Mouse (Mus musculus) C2C12 (cell line): ENCODE measurements around the gene Uggt1. TPM values are rescaled to one million over a fixed set of nuclear protein-coding genes. Genes with fewer than 3 reads are reported as not detected.
A peak's percentile ranks its signal among the peaks of the same experiment; 100 is the strongest.

Source experiments
- H3K27me3 ChIP-seq: one replicate; pipeline ENCODE4 v1.6.1; 2011; ENCODE audit not compliant: control insufficient read depth, insufficient read depth, insufficient read length
- H3K36me3 ChIP-seq: one replicate; pipeline ENCODE4 v1.6.1; 2011; ENCODE audit not compliant: control insufficient read depth, insufficient read depth
- H3K4me3 ChIP-seq: one replicate; pipeline ENCODE4 v1.5.1; 2011; ENCODE audit warnings: mild to moderate bottlenecking, control low read depth; ENCODE audit not compliant: poor library complexity, insufficient read depth, severe bottlenecking
- H3K79me2 ChIP-seq: one replicate; pipeline ENCODE4 v1.6.1; 2011; ENCODE audit not compliant: control insufficient read depth, insufficient read depth
- H3K79me3 ChIP-seq: one replicate; pipeline ENCODE4 v1.6.1; 2011; ENCODE audit warnings: low read depth, control low read depth
- H3ac ChIP-seq: one replicate; pipeline ENCODE3; 2011; ENCODE audit warnings: low read depth; ENCODE audit not compliant: control insufficient read depth, insufficient read length
- CEBPB ChIP-seq: IDR thresholded peaks from one replicate; pipeline ENCODE4 v1.6.1; 2011; ENCODE audit warnings: low read depth, mild to moderate bottlenecking, control low read depth, moderate library complexity
- CTCF ChIP-seq: IDR thresholded peaks from one replicate; pipeline ENCODE4 v1.5.1; 2011; ENCODE audit not compliant: control insufficient read depth, insufficient read depth, insufficient read length
- FOSL1 ChIP-seq: IDR thresholded peaks from one replicate; pipeline ENCODE4 v1.8.0; 2011; ENCODE audit warnings: mild to moderate bottlenecking, low read length; ENCODE audit not compliant: poor library complexity, insufficient read depth, severe bottlenecking
- MAX ChIP-seq: IDR thresholded peaks from one replicate; pipeline ENCODE4 v1.6.1; 2011; ENCODE audit warnings: mild to moderate bottlenecking, control low read depth
- MYOD1 ChIP-seq: IDR thresholded peaks from one replicate; pipeline ENCODE4 v1.6.1; 2011; ENCODE audit warnings: low read depth; ENCODE audit not compliant: control insufficient read depth, insufficient read length
- MYOG ChIP-seq: IDR thresholded peaks from one replicate; pipeline ENCODE4 v1.6.1; 2011; ENCODE audit not compliant: control insufficient read depth, insufficient read length; ENCODE audit errors: extremely low read depth
- USF1 ChIP-seq: IDR thresholded peaks from one replicate; pipeline ENCODE4 v1.6.1; 2011; ENCODE audit warnings: low read depth, mild to moderate bottlenecking, control low read depth, moderate library complexity
- polyA plus RNA-seq: library from polyadenylated mRNA; unstranded; fragments of >200 nt; fragmentation: generic; extraction: Trizol; gene quantifications from one replicate; pipeline ENCODE4 v1.2.1, GENCODE M21; 2012; ENCODE audit warnings: missing spikeins

Uggt1 gene
- polyA plus RNA-seq, 1 experiment: 20.1 TPM

GRCm38 (mm10) chr1:36255871-36256640, 11.5 kb upstream of the Uggt1 start:
- no peak for TF ChIP-seq CEBPB
- H3K36me3 ChIP-seq: no peaks in the 10 kb centered on the region
- no peak overlapping the region for H3K4me3 ChIP-seq
- no peaks in the 10 kb centered on the region for H3K79me3 ChIP-seq
- H3ac ChIP-seq: no peak overlapping the region
- H3K27me3 ChIP-seq: no peaks in the 10 kb centered on the region
- no peaks in the 10 kb centered on the region for H3K79me2 ChIP-seq

DNA sequence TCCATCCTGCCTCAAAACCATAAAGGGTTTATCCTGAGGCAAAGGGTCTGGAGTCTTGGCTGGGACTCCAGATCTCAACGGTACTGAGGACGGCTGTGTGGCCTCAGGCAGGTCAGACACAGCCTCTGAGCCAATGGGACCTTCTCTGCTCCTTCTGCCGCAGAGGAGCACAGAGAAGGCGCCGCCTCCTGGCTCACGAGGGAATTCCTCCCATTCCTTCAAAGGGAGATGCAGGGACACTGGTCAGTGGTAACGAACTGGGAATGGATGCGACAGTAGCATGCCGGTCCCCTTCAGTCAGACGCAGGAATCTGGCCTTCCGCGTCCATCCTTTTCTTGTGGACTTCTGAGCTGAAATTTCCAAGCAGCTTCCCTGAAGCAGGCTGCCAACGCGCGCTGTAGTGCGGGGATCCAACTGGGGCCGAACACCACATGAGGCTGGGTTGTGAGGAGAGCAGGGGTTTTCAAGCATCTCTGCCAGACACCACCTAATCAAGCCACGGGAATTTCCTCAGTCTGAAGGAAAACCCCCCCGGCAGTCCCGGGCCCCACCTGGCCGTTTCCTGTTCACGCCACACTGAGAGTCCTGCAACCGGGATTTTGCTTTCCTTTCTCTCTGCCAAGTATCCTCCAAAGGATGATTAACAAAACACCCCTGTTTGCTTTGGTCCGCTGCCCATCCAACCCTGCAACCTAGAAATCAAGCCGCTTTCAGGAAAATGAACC, 10.3 kb upstream of the Uggt1 start:
- Histone ChIP-seq H3ac (no peak overlapping the region), H3K27me3 (no peaks in the 10 kb centered on the region), H3K36me3 (no peaks in the 10 kb centered on the region), H3K79me3 (no peaks in the 10 kb centered on the region), H3K4me3 (no peak overlapping the region), H3K79me2 (no peaks in the 10 kb centered on the region)
- no peak for TF ChIP-seq FOSL1
- TF ChIP-seq MYOD1: no peak
- no peak for TF ChIP-seq MAX
- TF ChIP-seq CTCF: no peak
- TF ChIP-seq USF1: no peak
- no peak for TF ChIP-seq MYOG
- TF ChIP-seq CEBPB: no peak

DNA sequence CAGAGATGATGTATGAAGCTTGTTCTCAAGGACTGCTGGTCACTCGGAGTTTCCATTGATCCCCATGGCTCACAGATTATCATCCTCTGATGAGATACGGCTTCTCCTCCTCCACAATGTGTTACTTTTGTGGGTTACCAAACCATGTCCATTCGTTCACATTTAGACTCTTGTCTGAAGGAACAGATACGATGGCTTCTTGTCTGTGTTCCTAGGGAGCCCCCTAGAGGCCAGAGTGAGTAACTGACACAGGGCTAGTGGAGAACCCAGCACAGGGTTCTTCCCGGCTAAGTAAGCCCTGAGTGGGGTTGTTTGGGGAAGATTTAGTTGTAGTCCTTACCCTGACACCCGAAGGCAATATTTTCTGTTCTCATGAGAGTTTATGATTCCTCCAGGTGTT, 8.3 kb upstream of the Uggt1 start:
- H3K79me2 ChIP-seq: no peaks in the 10 kb centered on the region
- H3K79me3 ChIP-seq: no peaks in the 10 kb centered on the region
- no peak overlapping the region for H3ac ChIP-seq
- no peaks in the 10 kb centered on the region for H3K27me3 ChIP-seq
- TF ChIP-seq CTCF: peak; percentile 59
- no peak for TF ChIP-seq USF1
- H3K36me3 ChIP-seq: no peaks in the 10 kb centered on the region
- no peak overlapping the region for H3K4me3 ChIP-seq

DNA sequence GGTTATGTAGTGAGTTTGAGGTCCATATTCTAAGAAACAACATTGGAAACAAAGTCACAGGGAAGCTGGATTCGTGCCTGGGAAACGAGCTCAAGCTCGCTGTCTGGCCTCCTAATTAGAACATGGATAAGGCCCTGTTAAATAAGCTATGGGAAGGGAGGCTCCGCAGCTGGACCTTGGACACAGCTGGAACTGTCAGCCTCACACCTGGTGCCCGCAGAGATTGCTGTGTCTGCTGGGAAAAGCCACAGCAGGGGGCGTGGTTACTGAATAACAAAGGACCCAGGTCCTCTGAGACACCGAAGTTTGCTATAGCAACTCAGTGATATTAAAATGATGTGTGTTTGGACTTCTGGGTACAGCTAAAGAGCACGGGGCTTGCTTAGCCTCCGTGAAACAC, 6.9 kb upstream of the Uggt1 start:
- Histone ChIP-seq H3K27me3 (no peaks in the 10 kb centered on the region), H3K4me3 (no peak overlapping the region), H3ac (no peak overlapping the region), H3K36me3 (no peaks in the 10 kb centered on the region), H3K79me2 (no peaks in the 10 kb centered on the region), H3K79me3 (no peaks in the 10 kb centered on the region)
- no peak for TF ChIP-seq FOSL1

GRCm38 (mm10) chr1:36246688-36247087, 2.2 kb upstream of the Uggt1 start:
- H3K36me3 ChIP-seq: no peaks in the 10 kb centered on the region
- no peaks in the 10 kb centered on the region for H3K27me3 ChIP-seq
- H3K79me2 ChIP-seq: peaks cover 24% of the 10 kb centered on the region
- peaks cover 23% of the 10 kb centered on the region for H3K79me3 ChIP-seq
- TF ChIP-seq MYOD1: no peak
- no peak for TF ChIP-seq FOSL1
- TF ChIP-seq MYOG: no peak
- no peak for TF ChIP-seq MAX
- TF ChIP-seq CTCF: no peak
- TF ChIP-seq USF1: no peak
- no peak for TF ChIP-seq CEBPB
- no peak overlapping the region for H3ac ChIP-seq
- H3K4me3 ChIP-seq: no peak overlapping the region

DNA sequence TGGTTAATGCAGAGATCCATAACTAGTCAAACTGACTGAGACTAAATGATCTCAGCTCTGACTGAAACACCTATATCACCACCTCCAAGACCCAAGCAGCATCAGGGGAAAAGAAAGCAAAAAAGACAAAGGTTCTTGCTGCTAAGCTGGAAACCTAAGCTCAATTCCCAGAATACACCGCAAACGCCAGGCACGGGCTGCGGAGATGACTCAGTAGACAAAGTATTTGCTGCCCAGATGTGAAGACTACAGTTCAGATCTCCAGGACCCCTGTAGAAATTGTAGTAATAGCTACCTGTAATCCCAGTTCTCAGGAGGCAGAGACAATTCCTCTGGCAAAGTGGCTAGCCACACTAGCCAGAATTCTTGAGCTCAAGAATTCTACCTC, 302 bp upstream of the Uggt1 start:
- TF ChIP-seq MYOG (no peak), FOSL1 (peak; percentile 43)
- peaks cover 37% of the 10 kb centered on the region for H3K79me3 ChIP-seq
- H3K36me3 ChIP-seq: no peaks in the 10 kb centered on the region
- no peaks in the 10 kb centered on the region for H3K27me3 ChIP-seq
- no peak overlapping the region for H3ac ChIP-seq
- H3K79me2 ChIP-seq: peaks cover 42% of the 10 kb centered on the region
- H3K4me3 ChIP-seq: peak overlapping the region; percentile 14
